ENCODE assay signal across 8 mouse cellular contexts in the genomic region with DNA sequence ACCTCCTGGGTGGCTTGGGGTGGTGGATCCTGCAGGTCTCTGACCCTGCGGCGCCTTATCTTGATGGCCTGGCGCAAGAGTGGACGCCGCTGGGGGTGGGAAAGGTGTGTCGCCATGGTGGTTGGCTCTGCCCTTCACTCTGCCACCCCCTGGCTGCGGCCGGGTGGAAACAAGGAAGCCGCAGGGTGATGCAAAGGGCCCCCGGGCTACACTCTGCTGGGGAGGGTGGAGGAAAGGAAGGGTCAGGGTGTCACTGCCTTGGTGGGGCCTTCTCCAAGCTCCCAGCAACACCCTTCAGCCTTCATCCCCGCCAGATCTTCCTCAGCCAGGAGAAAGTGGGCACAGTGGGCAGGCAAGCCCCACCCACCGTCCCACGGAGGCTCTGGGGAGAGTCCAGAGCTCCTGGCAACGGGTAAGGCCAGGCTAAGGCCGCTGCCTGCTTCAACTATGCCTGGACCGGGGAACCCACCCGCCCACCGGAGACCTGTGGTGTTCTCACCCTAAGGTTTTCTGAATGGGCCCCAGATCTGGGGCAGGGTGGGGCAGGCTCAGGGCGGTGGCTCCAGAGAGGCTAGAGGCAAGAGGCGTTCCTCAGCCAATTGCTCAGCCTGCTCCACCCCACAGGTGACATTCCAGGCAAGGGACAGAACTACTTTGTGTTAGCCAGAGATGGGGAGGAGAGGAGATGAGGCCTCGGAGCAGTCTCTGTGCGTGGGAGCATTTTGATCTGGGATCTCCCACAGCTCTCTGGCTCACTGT. TPM values are rescaled to one million over a fixed set of nuclear protein-coding genes. Genes with fewer than 3 reads are reported as not detected.
A peak's percentile ranks its signal among the peaks of the same experiment; 100 is the strongest.
DNase-seq lines count a peak whose midpoint lies in the region; ATAC-seq lines count a peak whose summit lies in the region.

A gene (minus strand): TSS at position 516 of the 759 bp plus-strand sequence.

- H3K4me1 ChIP-seq in forebrain, embryonic 15.5 days = peaks cover 7% of the 10 kb centered on the region; the same call in 1 of the 2 replicates
- H3K4me1 ChIP-seq in limb, embryonic 15.5 days = peaks cover 27% of the 10 kb centered on the region
- H3K4me1 ChIP-seq in midbrain, embryonic 15.5 days = peaks cover 13% of the 10 kb centered on the region

- H3K36me3 ChIP-seq in forebrain, embryonic 15.5 days = peaks cover 36% of the 10 kb centered on the region
- peaks cover 39% of the 10 kb centered on the region for H3K36me3 ChIP-seq in limb, embryonic 15.5 days
- H3K36me3 ChIP-seq in midbrain, embryonic 15.5 days (replicated peaks) = peaks cover 26% of the 10 kb centered on the region

- H3K4me2 ChIP-seq in forebrain, embryonic 15.5 days (replicated peaks) = peak within 1 kb of the TSS; percentile 36
- H3K4me2 ChIP-seq in limb, embryonic 15.5 days = peak within 1 kb of the TSS; percentile 47
- H3K4me2 ChIP-seq in midbrain, embryonic 15.5 days = peak within 1 kb of the TSS; percentile 49

- peak; percentile 47 for DNase-seq in adrenal gland, postnatal 14 days
- no peak for DNase-seq in adrenal gland, adult 8-10 months
- peak; percentile 73 for DNase-seq in ZHBTc4 (ENCODE audit: low read depth, low spot score)
- DNase-seq in thymus, postnatal 14 days = peak; percentile 84
- no peak for DNase-seq in right cerebral cortex, postnatal 10 days (ENCODE audit: low spot score in 2 of 2)

- H3K27ac ChIP-seq in forebrain, embryonic 15.5 days (replicated peaks) = no peak within 1 kb of the TSS; the same call in 1 of the 2 replicates
- peak within 1 kb of the TSS; percentile 83 for H3K27ac ChIP-seq in limb, embryonic 15.5 days
- H3K27ac ChIP-seq in midbrain, embryonic 15.5 days = peak within 1 kb of the TSS; percentile 55; the same call in 1 of the 2 replicates

- 73% methylated on average over 22 of the region's 22 CpGs for WGBS in forebrain, embryonic 15.5 days
- WGBS in limb, embryonic 15.5 days = 55% methylated on average over 22 of the region's 22 CpGs
- 71% methylated on average over 22 of the region's 22 CpGs for WGBS in midbrain, embryonic 15.5 days

- H3K27me3 ChIP-seq in forebrain, embryonic 15.5 days = no peaks in the 10 kb centered on the region
- no peaks in the 10 kb centered on the region for H3K27me3 ChIP-seq in limb, embryonic 15.5 days
- no peaks in the 10 kb centered on the region for H3K27me3 ChIP-seq in midbrain, embryonic 15.5 days (replicated peaks)

- peak within 1 kb of the TSS; percentile 19; the same call in 1 of the 2 replicates for H3K4me3 ChIP-seq in forebrain, embryonic 15.5 days
- peak within 1 kb of the TSS; percentile 22 for H3K4me3 ChIP-seq in limb, embryonic 15.5 days
- peak within 1 kb of the TSS; percentile 23 for H3K4me3 ChIP-seq in midbrain, embryonic 15.5 days

- H3K9me3 ChIP-seq in forebrain, embryonic 15.5 days = no peaks in the 10 kb centered on the region
- no peaks in the 10 kb centered on the region for H3K9me3 ChIP-seq in limb, embryonic 15.5 days
- no peaks in the 10 kb centered on the region for H3K9me3 ChIP-seq in midbrain, embryonic 15.5 days

- ATAC-seq in forebrain, embryonic 15.5 days (replicated peaks) = no peak
- no peak for ATAC-seq in limb, embryonic 15.5 days (ENCODE audit: insufficient number of reproducible peaks, low FRiP score, low TSS enrichment, low read depth)
- no peak; the same call in 1 of the 2 replicates for ATAC-seq in midbrain, embryonic 15.5 days (replicated peaks)

- H3K9ac ChIP-seq in forebrain, embryonic 15.5 days (replicated peaks) = peak within 1 kb of the TSS; percentile 28; the same call in 1 of the 2 replicates
- H3K9ac ChIP-seq in limb, embryonic 15.5 days = no peak within 1 kb of the TSS
- peak within 1 kb of the TSS; percentile 45 for H3K9ac ChIP-seq in midbrain, embryonic 15.5 days

RNA-seq across cellular contexts. Expression of the gene that starts here (rescaled TPM):
- 0.74 and 4.0 TPM in 2 replicates for total RNA-seq in adrenal gland, postnatal 14 days (2021)
- 1 to 10 TPM in 3 of 4 experiments, under 1 TPM in 1; 0.75 to 1.6 (median 1.4) TPM for total RNA-seq in adrenal gland, adult 8-10 months (2022)
- polyA plus RNA-seq in forebrain, embryonic 15.5 days (2015; fragmentation: Nextera tagmentation; extraction: Ambion mirVana) = 0.70 and 0.80 TPM in 2 replicates
- polyA plus RNA-seq in limb, embryonic 15.5 days (2015; fragmentation: Nextera tagmentation; extraction: Ambion mirVana) = 6.5 and 8.8 TPM in 2 replicates
- polyA plus RNA-seq in midbrain, embryonic 15.5 days (2015; fragmentation: Nextera tagmentation; extraction: Ambion mirVana) = 0.70 and 1.5 TPM in 2 replicates

Comparison
In these comparisons a context has a peak if more than half of its experiments do, and no peak if none do; other contexts are left out.
1. DNase-seq: peak in adrenal gland, postnatal 14 days (single experiment), ZHBTc4 (single experiment) and thymus, postnatal 14 days (single experiment); none in adrenal gland, adult 8-10 months (single experiment) and right cerebral cortex, postnatal 10 days (0 of 2).
2. Peak in every context shown above with its lines, with median percentiles within 50 percentile points of each other: H3K4me2 ChIP-seq and H3K4me3 ChIP-seq.